Mouse (Mus musculus) ovary, postnatal 14 days (tissue): ENCODE results near the gene Cadps2.

ENCODE experiments used
- DNase-seq: peaks from one replicate; pipeline ENCODE4 v3.0.0; 2022; ENCODE audit warnings: low spot score

The Cadps2 gene

GRCm38 (mm10) chr6:23839009-23839811 is at the start of gene Cadps2:
Gene Cadps2, minus strand, starts transcription at chr6:23839421.
- DNase-seq = peak; percentile 40

- DNase-seq = peak; percentile 13
These were observed 47.2 kb upstream of the Cadps2 start for GRCm38 (mm10) chr6:23886418-23886817.

GRCm38 (mm10) chr6:23876765-23877408 is 37.7 kb upstream of the Cadps2 start:
- no peak for DNase-seq

DNA sequence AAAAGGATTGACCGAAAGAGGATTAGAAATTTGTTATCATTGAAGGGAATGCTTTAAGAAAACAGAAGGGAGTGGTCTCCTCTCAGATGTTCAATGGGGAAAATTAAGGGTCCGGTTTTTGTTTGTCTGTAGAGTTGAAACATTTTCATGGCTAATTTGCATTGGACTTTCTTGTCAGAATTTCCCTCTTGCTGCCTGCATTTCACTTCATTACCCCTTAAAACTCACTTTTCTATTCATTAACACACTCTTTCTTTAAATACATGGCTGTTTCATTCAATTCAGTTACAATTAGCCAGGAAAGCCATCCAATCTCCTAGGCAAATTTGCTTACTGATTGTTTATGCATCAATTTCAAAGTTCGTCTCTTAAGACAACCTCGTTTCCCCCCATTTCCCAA is 37.1 kb upstream of the Cadps2 start:
- DNase-seq = no peak

DNA sequence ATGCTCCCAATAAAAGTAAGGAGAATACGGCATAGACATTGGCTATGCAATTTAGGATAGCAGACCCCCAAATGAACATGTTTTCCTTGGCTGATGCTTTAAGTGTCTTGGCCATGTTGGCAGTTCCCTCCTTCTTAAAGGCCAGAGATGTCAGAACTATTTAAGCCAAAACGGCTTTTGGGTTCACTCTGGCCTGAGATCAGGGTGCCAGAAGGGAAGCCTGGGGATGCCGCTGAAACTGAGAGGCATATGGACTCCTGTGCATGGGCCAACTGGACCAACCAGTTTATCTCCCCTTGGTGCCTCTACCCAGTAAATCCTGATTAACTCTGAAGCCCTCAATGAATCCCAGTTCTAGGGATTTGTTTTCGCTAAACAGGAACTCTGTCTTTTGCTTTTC is 34.6 kb upstream of the Cadps2 start:
- DNase-seq = no peak

DNA sequence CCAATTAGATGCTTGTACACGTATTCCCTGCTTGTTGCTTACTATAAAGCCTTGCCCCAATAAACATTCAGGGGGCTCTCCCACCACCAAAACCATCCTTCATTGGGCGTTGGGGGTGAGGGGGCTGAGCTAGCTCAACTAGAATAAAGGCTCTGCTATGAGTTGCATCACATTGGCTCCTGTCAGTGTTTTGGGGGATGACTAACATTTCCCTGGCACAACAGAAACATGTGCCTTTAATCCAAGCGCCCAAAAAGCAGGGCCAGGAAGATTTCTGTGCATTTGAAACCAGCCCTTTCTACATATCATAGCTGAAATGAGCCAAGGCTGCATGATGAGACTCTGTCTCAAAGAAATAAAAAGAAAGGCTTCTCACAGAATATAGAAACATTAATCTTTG is 34.0 kb upstream of the Cadps2 start:
- DNase-seq = no peak

- no peak for DNase-seq
These were observed 30.8 kb upstream of the Cadps2 start for GRCm38 (mm10) chr6:23869971-23870370.

- no peak for DNase-seq
These were observed 27.1 kb upstream of the Cadps2 start for GRCm38 (mm10) chr6:23866298-23866697.

DNA sequence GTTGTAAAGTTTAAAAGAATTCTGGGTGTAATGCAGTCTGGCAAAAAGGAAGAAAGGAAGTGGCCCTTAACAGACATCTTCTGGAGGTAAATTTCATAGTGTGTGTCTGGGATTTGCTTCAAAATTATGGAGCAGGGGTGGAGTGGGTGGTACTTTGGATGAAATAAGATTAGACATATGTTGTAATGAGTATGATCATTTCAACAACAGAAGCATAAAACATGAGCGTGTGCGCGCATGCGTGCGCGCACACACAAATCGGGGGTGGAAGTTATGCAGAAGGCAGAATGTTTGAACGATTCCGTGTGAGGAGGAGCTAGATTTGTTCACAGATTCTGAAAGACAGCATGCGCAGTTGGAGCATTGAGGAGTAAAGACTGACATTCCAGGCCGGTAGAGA is 14.2 kb upstream of the Cadps2 start:
- DNase-seq = no peak

- DNase-seq = peak; percentile 1
These were observed 780 bp upstream of the Cadps2 start for GRCm38 (mm10) chr6:23840001-23840400.

GRCm38 (mm10) chr6:23838401-23839008 is 716 bp downstream of the Cadps2 start:
- peak; percentile 13 for DNase-seq

GRCm38 (mm10) chr6:23837631-23838030 is 1.6 kb downstream of the Cadps2 start:
- no peak for DNase-seq

DNA sequence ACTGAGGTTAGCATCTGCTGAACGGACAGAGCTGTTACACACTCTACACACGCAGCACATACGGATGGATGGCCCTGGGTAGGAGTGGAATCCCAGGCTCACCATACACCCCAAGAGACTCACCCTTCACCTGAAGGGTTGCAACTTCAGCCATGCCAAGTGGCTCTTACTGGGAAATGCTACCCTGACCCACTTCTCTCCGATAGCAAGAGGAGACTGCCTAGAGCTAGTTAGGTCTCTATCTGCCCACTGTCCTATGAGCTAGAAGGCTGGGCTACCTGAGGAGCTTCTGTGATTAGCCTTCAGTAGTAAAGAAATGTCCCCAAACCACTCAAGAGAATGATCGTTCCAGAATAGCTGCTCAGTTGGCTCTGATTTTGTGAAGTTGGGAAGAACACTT is 2.1 kb downstream of the Cadps2 start:
- no peak for DNase-seq

DNA sequence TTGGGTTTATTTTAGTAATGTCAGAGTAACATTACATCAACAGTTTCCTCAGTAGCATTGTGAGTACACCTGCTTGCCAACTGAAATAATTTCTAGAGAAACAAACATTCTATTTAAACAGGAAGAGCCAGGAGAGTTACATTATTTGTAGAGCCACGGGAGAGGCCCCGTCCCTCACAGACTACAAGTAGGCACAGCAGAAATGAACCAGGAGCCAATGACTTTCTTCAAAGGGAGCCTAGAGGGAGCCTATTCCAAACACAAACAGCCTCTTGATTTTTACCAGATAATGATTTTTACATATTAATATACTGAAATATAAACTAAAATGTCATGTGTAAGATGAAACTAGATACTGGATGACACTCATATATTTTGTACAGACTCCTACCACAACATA is 2.5 kb downstream of the Cadps2 start:
- no peak for DNase-seq

DNA sequence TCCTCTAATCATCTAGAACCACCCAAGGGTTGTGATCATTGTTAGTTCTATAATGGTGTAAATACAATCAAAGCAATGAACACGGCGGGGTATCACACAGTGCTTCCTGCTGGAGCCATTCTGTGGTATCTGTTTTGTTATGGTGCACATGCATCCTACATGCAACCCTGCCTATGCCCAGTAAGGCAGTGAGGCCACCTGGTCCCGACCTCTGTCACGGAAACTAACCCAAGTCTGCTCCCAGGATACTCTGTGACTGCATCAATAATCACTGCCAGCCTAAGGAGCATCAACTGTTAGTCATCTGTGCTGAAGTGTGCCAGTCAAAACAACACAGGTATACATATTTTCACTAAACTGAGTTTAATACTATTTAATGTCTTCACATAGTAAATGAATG is 3.7 kb downstream of the Cadps2 start:
- DNase-seq = no peak

- no peak for DNase-seq
These were observed 8.5 kb downstream of the Cadps2 start for GRCm38 (mm10) chr6:23830741-23831140.

- DNase-seq = no peak
These were observed 9.9 kb downstream of the Cadps2 start for GRCm38 (mm10) chr6:23829338-23829737.

DNA sequence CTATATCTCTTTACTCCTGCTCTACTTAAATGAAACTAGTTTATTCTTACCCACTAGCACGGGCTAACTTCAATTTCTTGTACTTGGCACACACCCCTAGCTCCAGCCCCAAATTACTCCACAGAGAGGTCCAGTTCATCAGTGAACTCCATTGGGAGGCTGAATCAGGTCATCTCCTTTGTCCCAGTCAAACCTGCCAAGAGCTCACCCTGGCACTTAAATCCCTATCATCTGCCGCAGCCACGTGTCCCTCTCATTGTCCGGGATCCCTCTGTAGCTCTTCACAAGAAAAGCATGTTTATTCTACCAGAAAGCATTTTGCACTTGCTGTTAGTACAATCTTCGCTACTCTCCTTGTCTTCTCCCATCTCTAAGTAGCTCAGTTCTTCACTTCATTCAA is 17.4 kb downstream of the Cadps2 start:
- no peak for DNase-seq

DNA sequence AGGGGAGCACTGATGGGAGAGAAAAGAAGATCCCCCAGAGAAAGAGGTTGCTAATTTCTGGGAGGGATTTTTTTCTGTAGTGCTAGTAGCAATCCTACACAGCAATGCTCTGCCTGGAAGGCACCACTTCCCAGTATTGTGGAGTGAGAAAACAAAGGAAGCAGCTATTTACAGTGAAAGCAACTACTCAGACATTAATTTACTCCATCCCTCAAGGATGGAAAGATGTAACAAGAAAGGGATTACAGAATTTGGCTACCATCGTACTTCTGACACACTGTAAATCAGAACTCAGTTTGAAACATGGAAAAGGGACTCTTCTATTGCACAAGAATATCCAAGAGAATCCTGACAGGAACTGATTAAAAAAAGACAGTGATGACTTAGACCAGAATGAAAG is 29.1 kb downstream of the Cadps2 start:
- no peak for DNase-seq

- DNase-seq = no peak
These were observed 29.9 kb downstream of the Cadps2 start for GRCm38 (mm10) chr6:23809344-23809743.

DNA sequence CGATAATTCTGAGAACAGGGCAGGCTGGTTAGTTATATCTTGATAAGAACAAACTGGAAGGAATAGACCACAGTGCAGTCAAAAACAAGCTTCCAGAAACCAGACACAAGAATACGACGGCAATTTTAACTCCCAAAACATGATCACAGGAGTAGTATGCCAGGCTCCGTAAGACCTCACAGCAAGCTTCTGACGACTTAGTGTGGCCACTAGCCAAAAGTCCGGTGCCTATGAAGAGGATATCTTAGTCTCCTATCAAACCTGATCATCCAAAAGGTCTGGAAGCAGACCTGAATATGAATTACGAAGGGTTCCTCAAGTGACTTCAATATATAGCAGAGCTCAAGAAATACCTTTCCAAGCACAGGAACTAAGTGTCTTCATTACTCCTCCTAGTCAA is 33.9 kb downstream of the Cadps2 start:
- no peak for DNase-seq

GRCm38 (mm10) chr6:23791822-23792221 is 47.4 kb downstream of the Cadps2 start:
- no peak for DNase-seq

DNA sequence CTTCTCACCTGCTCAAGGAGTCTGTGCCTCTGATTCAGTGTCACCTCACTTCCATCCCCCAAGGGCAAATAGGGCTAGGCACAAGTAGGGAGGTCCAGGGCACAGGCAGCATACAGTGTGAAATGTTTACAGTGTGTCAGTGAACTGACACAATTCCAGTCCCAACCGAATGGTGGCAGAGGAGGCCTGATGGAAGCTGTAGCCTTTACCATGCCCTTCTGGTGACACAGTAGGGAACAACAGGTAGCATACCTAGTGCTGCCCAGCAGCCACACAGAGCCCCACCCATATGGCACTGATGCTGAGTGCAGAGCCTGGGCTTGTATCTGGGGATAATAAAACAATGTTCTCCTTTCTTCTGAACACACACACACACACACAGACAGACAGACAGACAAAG is 61.6 kb downstream of the Cadps2 start:
- DNase-seq = no peak
